Mouse (Mus musculus): ENCODE data around the gene Zbtb48. TPM values are rescaled to one million over a fixed set of nuclear protein-coding genes. Genes with fewer than 3 reads are reported as not detected.

Gene Zbtb48
- polyA plus RNA-seq, 2 experiments: 25.4 to 41.5 TPM

DNA sequence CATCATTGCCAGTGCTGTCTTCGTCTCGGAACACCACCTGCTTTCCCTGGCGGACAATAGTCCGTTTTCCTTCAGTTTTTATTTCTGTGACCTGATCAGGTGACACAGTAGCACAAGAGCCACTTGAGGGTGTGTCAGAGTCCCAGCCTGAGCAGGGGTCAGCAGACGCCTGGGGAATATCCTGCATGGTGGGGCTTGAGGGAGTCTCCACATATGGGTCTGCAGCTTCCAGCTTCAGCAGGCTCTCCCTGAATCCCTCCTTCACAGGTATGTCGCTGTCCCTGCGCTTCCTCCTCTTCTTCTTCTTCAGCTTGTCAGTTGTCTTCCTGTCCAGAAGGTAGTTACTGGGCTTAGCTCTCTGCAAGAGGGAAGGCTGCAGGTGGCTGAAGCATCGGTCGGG lies 35.4 kb downstream of the Zbtb48 start:
- Histone ChIP-seq H3K9me3 (ENCODE audit: control insufficient read depth, low read length) (no peaks in the 10 kb centered on the region), H3K4me2 (replicated peaks; ENCODE audit: low read depth, low read length, severe bottlenecking) (no peak overlapping the region), H3K9ac (ENCODE audit: low read depth, low read length, severe bottlenecking) (no peak overlapping the region), H3K4me1 (ENCODE audit: control insufficient read depth, insufficient read depth, low read length) (peaks cover 12% of the 10 kb centered on the region; the same call in 1 of the 2 replicates), H3K27ac (replicated peaks; ENCODE audit: low read depth, low read length) (no peak overlapping the region), H3K27me3 (ENCODE audit: control insufficient read depth, insufficient read depth, low read length) (no peaks in the 10 kb centered on the region), H3K36me3 (ENCODE audit: control insufficient read depth, insufficient read depth, low read length) (peaks cover 46% of the 10 kb centered on the region), H3K4me3 (replicated peaks; ENCODE audit: low read length) (no peak overlapping the region)
- DNase-seq (ENCODE audit: low spot score): no peak
- no peak for ATAC-seq (ENCODE audit: low FRiP score, low read depth)
- TF ChIP-seq POLR2A (IDR thresholded peaks at IDR 0.05; ENCODE audit: borderline replicate concordance, extremely low read depth, insufficient read depth, insufficient read length): no peak
- WGBS: 88% methylated on average over 9 of the region's 9 CpGs

DNA sequence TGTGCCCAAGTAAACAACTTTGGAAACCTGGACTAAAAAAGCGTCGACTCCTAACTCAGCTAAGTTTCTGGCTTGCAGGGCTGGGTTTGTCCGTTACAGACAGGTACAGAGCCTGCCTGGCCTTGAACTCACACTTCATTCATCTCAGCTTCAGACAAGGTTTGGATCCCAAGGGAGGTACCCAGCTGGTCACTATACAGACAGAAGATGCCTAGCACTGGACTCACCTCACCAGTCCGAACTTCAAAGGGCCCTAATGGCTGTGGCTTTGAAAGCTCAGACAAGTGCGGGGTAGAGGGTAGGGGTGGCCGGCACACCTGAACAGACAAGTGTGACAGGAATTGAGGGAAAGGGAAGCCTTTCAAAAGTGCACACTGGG lies 38.4 kb downstream of the Zbtb48 start:
- Histone ChIP-seq H3K4me2 (replicated peaks; ENCODE audit: low read depth, low read length, severe bottlenecking) (peak overlapping the region; percentile 84; the same call in 1 of the 2 replicates), H3K27me3 (ENCODE audit: control insufficient read depth, insufficient read depth, low read length) (no peaks in the 10 kb centered on the region), H3K4me1 (ENCODE audit: control insufficient read depth, insufficient read depth, low read length) (peaks cover 12% of the 10 kb centered on the region; the same call in 1 of the 2 replicates), H3K4me3 (replicated peaks; ENCODE audit: low read length) (peak overlapping the region; percentile 92), H3K9ac (ENCODE audit: low read depth, low read length, severe bottlenecking) (no peak overlapping the region), H3K9me3 (ENCODE audit: control insufficient read depth, low read length) (no peaks in the 10 kb centered on the region), H3K27ac (replicated peaks; ENCODE audit: low read depth, low read length) (no peak overlapping the region), H3K36me3 (ENCODE audit: control insufficient read depth, insufficient read depth, low read length) (peaks cover 55% of the 10 kb centered on the region)
- TF ChIP-seq POLR2A (IDR thresholded peaks at IDR 0.05; ENCODE audit: borderline replicate concordance, extremely low read depth, insufficient read depth, insufficient read length): no peak
- DNase-seq (ENCODE audit: low spot score): no peak
- 31% methylated on average over 6 of the region's 6 CpGs for WGBS
- ATAC-seq (ENCODE audit: low FRiP score, low read depth): 0 out of 2 replicates have a peak, but pooled peaks have one; percentile 3

DNA sequence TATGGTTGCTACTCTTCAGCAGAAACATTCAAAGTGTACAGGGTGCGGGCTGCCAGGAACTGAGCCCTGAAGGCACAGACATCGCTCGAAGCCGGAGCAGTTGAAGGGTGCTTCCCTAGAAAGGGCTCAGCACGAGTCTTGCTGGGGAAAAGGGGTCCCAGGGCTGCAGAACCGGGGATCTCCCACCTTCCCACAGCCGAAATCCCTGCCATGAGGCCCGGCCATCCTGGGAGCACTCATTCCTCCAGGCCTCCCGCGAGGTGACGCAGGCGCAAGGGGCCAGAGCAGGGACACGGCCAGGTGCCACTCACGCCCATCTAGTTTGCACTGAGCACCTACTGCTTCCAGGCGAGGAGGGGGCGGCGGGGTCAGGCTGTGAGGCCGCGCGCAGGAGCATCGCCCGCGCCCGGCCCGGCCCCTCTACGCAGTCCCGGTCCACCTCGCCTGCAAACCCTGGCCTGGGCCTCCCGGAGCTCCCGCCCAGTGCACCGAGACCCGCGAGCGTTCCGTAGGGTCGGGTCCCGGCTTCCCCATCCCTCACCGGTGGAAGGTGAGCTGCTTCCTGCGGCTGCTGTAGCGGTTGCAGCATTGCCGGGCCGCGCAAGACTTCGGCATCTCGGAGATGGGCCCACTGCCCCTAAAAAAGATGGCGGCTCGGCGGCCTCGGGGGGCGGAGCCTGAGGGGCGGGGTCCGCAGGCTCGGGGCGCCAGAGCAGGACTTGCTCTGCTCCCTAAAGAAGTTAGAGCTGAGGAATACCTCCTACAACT lies 38.9 kb downstream of the Zbtb48 start, which contains the start of gene Thap3:
Thap3 (minus strand) TSS at position 656 of the 768 bp plus-strand sequence.
- peaks cover 7% of the 10 kb centered on the region; the same call in 1 of the 2 replicates for H3K4me1 ChIP-seq (ENCODE audit: control insufficient read depth, insufficient read depth, low read length)

DNA sequence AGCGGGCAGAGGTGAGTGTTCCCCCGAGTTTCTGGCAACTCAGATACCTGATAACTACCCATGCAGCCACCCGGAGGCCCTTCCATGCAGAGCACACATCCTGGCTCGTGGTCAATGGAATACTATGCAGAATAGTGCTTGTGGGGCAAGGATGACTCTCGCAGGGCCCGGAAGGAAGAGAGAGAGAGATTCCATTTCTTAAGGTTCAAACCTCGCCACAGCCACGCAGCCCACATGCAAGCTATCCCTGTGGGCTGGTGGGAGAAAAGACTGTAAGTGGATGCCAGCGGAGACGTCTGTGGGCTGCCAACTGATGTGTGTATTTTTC lies 39.5 kb downstream of the Zbtb48 start:
- ATAC-seq (ENCODE audit: low FRiP score, low read depth) (no peak), DNase-seq (ENCODE audit: low spot score) (no peak)
- Histone ChIP-seq H3K9me3 (ENCODE audit: control insufficient read depth, low read length) (no peaks in the 10 kb centered on the region), H3K36me3 (ENCODE audit: control insufficient read depth, insufficient read depth, low read length) (peaks cover 51% of the 10 kb centered on the region), H3K4me3 (replicated peaks; ENCODE audit: low read length) (peak overlapping the region; percentile 92), H3K27me3 (ENCODE audit: control insufficient read depth, insufficient read depth, low read length) (no peaks in the 10 kb centered on the region), H3K27ac (replicated peaks; ENCODE audit: low read depth, low read length) (peak overlapping the region; percentile 90), H3K4me2 (replicated peaks; ENCODE audit: low read depth, low read length, severe bottlenecking) (peak overlapping the region; percentile 84), H3K9ac (ENCODE audit: low read depth, low read length, severe bottlenecking) (peak overlapping the region; percentile 90), H3K4me1 (ENCODE audit: control insufficient read depth, insufficient read depth, low read length) (peaks cover 7% of the 10 kb centered on the region; the same call in 1 of the 2 replicates)
- WGBS: 23% methylated on average over 10 of the region's 10 CpGs
- no peak for TF ChIP-seq POLR2A (IDR thresholded peaks at IDR 0.05; ENCODE audit: borderline replicate concordance, extremely low read depth, insufficient read depth, insufficient read length)

More for the DNA sequence above, 38.9 kb downstream of the Zbtb48 start, which contains the start of gene Thap3:
- peak; percentile 53; the same call in 1 of the 2 replicates for TF ChIP-seq POLR2A (IDR thresholded peaks at IDR 0.05; ENCODE audit: borderline replicate concordance, extremely low read depth, insufficient read depth, insufficient read length)
- H3K4me3 ChIP-seq (replicated peaks; ENCODE audit: low read length): peak within 1 kb of the TSS; percentile 92
- DNase-seq (ENCODE audit: low spot score) (peak; percentile 65), ATAC-seq (ENCODE audit: low FRiP score, low read depth) (peak; percentile 84)
- peak within 1 kb of the TSS; percentile 90 for H3K27ac ChIP-seq (replicated peaks; ENCODE audit: low read depth, low read length)
- H3K36me3 ChIP-seq (ENCODE audit: control insufficient read depth, insufficient read depth, low read length): peaks cover 54% of the 10 kb centered on the region
- peak within 1 kb of the TSS; percentile 84 for H3K4me2 ChIP-seq (replicated peaks; ENCODE audit: low read depth, low read length, severe bottlenecking)
- H3K9ac ChIP-seq (ENCODE audit: low read depth, low read length, severe bottlenecking): peak within 1 kb of the TSS; percentile 90
- H3K27me3 ChIP-seq (ENCODE audit: control insufficient read depth, insufficient read depth, low read length): no peaks in the 10 kb centered on the region
- no peaks in the 10 kb centered on the region for H3K9me3 ChIP-seq (ENCODE audit: control insufficient read depth, low read length)
- WGBS: 1% methylated on average over 39 of the region's 54 CpGs

DNA sequence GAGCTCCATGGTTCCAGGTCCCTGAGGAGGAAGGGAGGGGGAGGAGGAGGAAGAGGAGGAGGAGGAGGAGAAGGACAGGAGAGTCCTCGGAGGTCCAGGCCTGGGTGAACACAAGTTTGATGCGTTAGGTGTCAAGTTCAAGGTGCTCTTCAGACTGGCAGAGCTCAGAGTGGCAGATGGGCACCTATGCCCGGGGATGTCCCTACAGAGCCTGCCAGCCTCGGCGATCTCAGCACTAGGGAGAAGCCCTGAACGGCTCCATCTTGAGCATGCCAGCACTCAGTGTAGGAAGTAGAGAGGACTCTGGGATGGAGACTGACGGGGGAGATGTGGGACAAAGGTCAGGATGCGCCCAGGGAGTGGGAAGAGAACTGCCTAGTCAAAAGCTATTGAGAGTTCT lies 40.8 kb downstream of the Zbtb48 start:
- no peak for TF ChIP-seq POLR2A (IDR thresholded peaks at IDR 0.05; ENCODE audit: borderline replicate concordance, extremely low read depth, insufficient read depth, insufficient read length)
- Histone ChIP-seq H3K4me3 (replicated peaks; ENCODE audit: low read length) (no peak overlapping the region), H3K36me3 (ENCODE audit: control insufficient read depth, insufficient read depth, low read length) (peaks cover 49% of the 10 kb centered on the region), H3K4me1 (ENCODE audit: control insufficient read depth, insufficient read depth, low read length) (peaks cover 7% of the 10 kb centered on the region; the same call in 1 of the 2 replicates), H3K27ac (replicated peaks; ENCODE audit: low read depth, low read length) (no peak overlapping the region), H3K27me3 (ENCODE audit: control insufficient read depth, insufficient read depth, low read length) (no peaks in the 10 kb centered on the region), H3K9ac (ENCODE audit: low read depth, low read length, severe bottlenecking) (no peak overlapping the region), H3K9me3 (ENCODE audit: control insufficient read depth, low read length) (no peaks in the 10 kb centered on the region), H3K4me2 (replicated peaks; ENCODE audit: low read depth, low read length, severe bottlenecking) (no peak overlapping the region)
- no peak for ATAC-seq (ENCODE audit: low FRiP score, low read depth)
- 62% methylated on average over 8 of the region's 8 CpGs for WGBS
- DNase-seq (ENCODE audit: low spot score): no peak

Measured in limb, embryonic 14.5 days (tissue).